Mouse (Mus musculus): ENCODE measurements around the gene Hfe2. TPM values are rescaled to one million over a fixed set of nuclear protein-coding genes. Genes with fewer than 3 reads are reported as not detected.

Hfe2 gene
- polyA plus RNA-seq, 1 experiment from 2014 or later = 1.4 TPM

DNA sequence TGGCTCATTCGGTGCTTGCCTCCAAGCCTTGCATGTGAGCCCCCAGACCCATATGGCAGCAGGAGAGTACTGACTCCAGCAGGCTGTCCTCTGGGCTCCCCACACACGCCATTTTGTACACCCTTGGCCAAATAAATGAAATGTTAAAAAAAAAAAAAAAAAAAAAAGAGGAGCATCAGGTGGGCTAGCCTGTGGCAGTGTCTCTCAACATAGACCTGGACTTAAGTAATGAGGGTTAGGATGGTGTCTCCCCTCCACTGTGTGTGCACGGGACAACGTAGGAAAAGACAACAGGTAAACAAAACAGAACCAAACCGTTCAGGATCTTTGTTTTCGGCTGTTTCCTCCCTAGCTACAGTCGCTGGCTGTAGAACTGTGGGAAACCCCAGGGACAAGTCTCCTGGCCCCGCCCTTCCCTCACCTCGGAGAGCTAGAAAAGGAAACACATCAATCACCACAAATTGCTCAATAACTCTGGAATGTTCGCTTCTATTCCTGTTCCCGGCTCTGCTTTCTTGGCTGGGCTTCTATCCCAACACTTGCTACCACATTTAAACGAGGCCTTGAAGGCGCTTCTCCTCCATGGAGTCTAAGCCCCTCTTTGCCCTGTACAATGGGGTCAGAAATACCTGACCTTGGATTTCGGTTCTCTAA lies 51.2 kb downstream of the Hfe2 start:
- Histone ChIP-seq H3K27me3 (replicated peaks; ENCODE audit: low read depth, poor library complexity, severe bottlenecking) (peaks cover 9% of the 10 kb centered on the region), H3K4me3 (peak overlapping the region; percentile 23; the same call in 1 of the 2 replicates), H3K4me1 (peaks cover 57% of the 10 kb centered on the region), H3K27ac (replicated peaks) (peak overlapping the region; percentile 76), H3K36me3 (replicated peaks) (no peaks in the 10 kb centered on the region), H3K9me3 (no peaks in the 10 kb centered on the region)
- DNase-seq (ENCODE audit: low spot score) = peak; percentile 34
- 65% methylated on average over 14 of the region's 14 CpGs for WGBS

- Histone ChIP-seq H3K36me3 (replicated peaks) (no peaks in the 10 kb centered on the region), H3K4me1 (peaks cover 56% of the 10 kb centered on the region), H3K27ac (replicated peaks) (peak within 1 kb of the TSS; percentile 76), H3K27me3 (replicated peaks; ENCODE audit: low read depth, poor library complexity, severe bottlenecking) (peaks cover 15% of the 10 kb centered on the region), H3K9me3 (no peaks in the 10 kb centered on the region), H3K4me3 (peak within 1 kb of the TSS; percentile 23; the same call in 1 of the 2 replicates)
- WGBS = 32% methylated on average over 17 of the region's 17 CpGs
- DNase-seq (ENCODE audit: low spot score) = peak; percentile 82
Observed at GRCm38 (mm10) chr3:96576690-96577541, 51.9 kb downstream of the Hfe2 start, which contains the start of gene Gm16253. TSS of gene Gm16253 (plus strand) at chr3:96576984.

DNA sequence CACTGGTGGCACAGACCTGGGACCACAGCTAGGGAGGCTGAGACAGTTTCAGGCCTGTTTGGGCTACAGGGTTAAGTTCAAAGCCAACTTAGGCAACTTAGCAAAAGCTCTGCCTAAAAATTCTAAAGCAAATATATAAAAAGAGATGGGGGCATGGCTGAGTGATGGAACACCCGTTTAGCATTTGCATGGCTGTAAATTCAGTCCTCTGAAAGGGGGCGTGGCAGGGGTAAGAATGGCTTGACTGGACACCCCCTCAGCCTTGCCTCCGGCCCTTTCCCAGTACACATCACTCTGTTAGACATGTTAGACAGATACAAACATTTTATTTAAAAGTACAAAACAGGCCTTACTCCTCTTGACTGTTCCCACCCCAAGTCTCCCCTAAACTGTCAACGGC lies 52.6 kb downstream of the Hfe2 start:
- H3K4me1 ChIP-seq = peaks cover 56% of the 10 kb centered on the region
- DNase-seq (ENCODE audit: low spot score) = no peak
- H3K27me3 ChIP-seq (replicated peaks; ENCODE audit: low read depth, poor library complexity, severe bottlenecking) = peaks cover 19% of the 10 kb centered on the region
- 0 out of 2 replicates have a peak overlapping the region, but pooled peaks have one; percentile 23 for H3K4me3 ChIP-seq
- H3K9me3 ChIP-seq = no peaks in the 10 kb centered on the region
- no peaks in the 10 kb centered on the region for H3K36me3 ChIP-seq (replicated peaks)
- 80% methylated on average over 4 of the region's 4 CpGs for whole genome bisulfite sequencing
- H3K27ac ChIP-seq (replicated peaks) = peak overlapping the region; percentile 76

Other genes with a start within 250 kb of the Hfe2 start
- gene Fcgr1, start 231.2 kb upstream of the Hfe2 start, polyA plus RNA-seq (2016; fragmentation: Nextera tagmentation; extraction: Ambion mirVana) = 1.0 and 1.3 TPM in 2 replicates
- not detected in 2 replicates for gene BC107364, start 72.9 kb upstream of the Hfe2 start, polyA plus RNA-seq (2016; fragmentation: Nextera tagmentation; extraction: Ambion mirVana)
- 31.2 and 34.9 TPM in 2 replicates for gene Txnip, start 32.8 kb downstream of the Hfe2 start, polyA plus RNA-seq (2016; fragmentation: Nextera tagmentation; extraction: Ambion mirVana)
- gene Gm16253, start 51.8 kb downstream of the Hfe2 start, polyA plus RNA-seq (2016; fragmentation: Nextera tagmentation; extraction: Ambion mirVana) = 1.6 and 1.9 TPM in 2 replicates
- 30.0 and 33.1 TPM in 2 replicates for gene Polr3gl, start 69.0 kb downstream of the Hfe2 start, polyA plus RNA-seq (2016; fragmentation: Nextera tagmentation; extraction: Ambion mirVana)
- gene Ankrd34a, start 71.5 kb downstream of the Hfe2 start, polyA plus RNA-seq (2016; fragmentation: Nextera tagmentation; extraction: Ambion mirVana) = 0.66 and 0.99 TPM in 2 replicates
- gene Lix1l, start 76.0 kb downstream of the Hfe2 start, polyA plus RNA-seq (2016; fragmentation: Nextera tagmentation; extraction: Ambion mirVana) = 5.2 and 5.6 TPM in 2 replicates
- gene Rbm8a, start 104.8 kb downstream of the Hfe2 start, polyA plus RNA-seq (2016; fragmentation: Nextera tagmentation; extraction: Ambion mirVana) = 242 and 244 TPM in 2 replicates
- gene Pex11b, start 110.2 kb downstream of the Hfe2 start, polyA plus RNA-seq (2016; fragmentation: Nextera tagmentation; extraction: Ambion mirVana) = 41.6 and 41.9 TPM in 2 replicates
- 0.09 TPM in 2 replicates for gene Gm42957, start 110.3 kb downstream of the Hfe2 start, polyA plus RNA-seq (2016; fragmentation: Nextera tagmentation; extraction: Ambion mirVana)
- 0.39 and 0.55 TPM in 2 replicates for gene Itga10, start 120.4 kb downstream of the Hfe2 start, polyA plus RNA-seq (2016; fragmentation: Nextera tagmentation; extraction: Ambion mirVana)
- 0.11 and 0.14 TPM in 2 replicates for gene Ankrd35, start 145.0 kb downstream of the Hfe2 start, polyA plus RNA-seq (2016; fragmentation: Nextera tagmentation; extraction: Ambion mirVana)
- gene Pias3, start 171.2 kb downstream of the Hfe2 start, polyA plus RNA-seq (2016; fragmentation: Nextera tagmentation; extraction: Ambion mirVana) = 45.2 and 53.4 TPM in 2 replicates
- gene Nudt17, start 183.4 kb downstream of the Hfe2 start, polyA plus RNA-seq (2016; fragmentation: Nextera tagmentation; extraction: Ambion mirVana) = 12.9 and 13.0 TPM in 2 replicates
- gene Polr3c, start 202.5 kb downstream of the Hfe2 start, polyA plus RNA-seq (2016; fragmentation: Nextera tagmentation; extraction: Ambion mirVana) = 44.1 and 47.6 TPM in 2 replicates
- gene Rnf115, start 202.5 kb downstream of the Hfe2 start, polyA plus RNA-seq (2016; fragmentation: Nextera tagmentation; extraction: Ambion mirVana) = 66.8 and 69.7 TPM in 2 replicates